Mouse (Mus musculus) embryonic fibroblast, embryonic 13.5 days (primary cell): ENCODE measurements around the gene Bmpr1a.

Experiments
- CTCF ChIP-seq: IDR thresholded peaks from 2 replicates; pipeline ENCODE4 v1.5.1; 2011; ENCODE audit warnings: mild to moderate bottlenecking, control low read depth, low read length, moderate library complexity, borderline replicate concordance; ENCODE audit not compliant: insufficient read depth
- POLR2A ChIP-seq: IDR thresholded peaks from 2 replicates; pipeline ENCODE4 v1.6.1; 2011; ENCODE audit warnings: low read depth, mild to moderate bottlenecking, control low read depth, low read length, moderate library complexity

DNA sequence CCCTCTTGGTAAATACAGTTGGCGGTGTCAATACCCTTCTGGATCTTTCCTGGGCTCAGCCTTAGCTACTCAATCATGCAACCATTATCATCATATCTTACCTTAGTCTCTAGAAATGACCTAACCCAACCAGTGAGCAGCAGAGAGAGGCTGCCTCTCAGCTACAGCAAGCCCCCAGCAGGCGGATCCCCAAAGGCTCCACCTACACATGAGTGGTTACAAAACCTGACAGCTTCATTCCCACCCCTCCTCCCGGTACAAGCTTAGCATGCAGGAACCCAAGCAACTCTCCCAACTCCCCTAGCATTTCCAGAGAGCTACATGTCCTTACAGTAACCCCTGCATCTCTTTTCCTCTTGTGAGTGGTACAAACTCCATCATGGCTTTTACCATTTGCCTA is 103.1 kb downstream of the Bmpr1a start:
- TF ChIP-seq CTCF = no peak
- no peak for TF ChIP-seq POLR2A
